Mouse (Mus musculus): Measurements from ENCODE around the gene Ifna14. TPM values are rescaled to one million over a fixed set of nuclear protein-coding genes. Genes with fewer than 3 reads are reported as not detected.
"Not testable (repeated sequence)": the region's sequence is repeated elsewhere in the genome, so short reads cannot be mapped to it uniquely, and the experiment has no call there.

Gene Ifna14
- total RNA-seq (2021), result not detected
- long read RNA-seq, experiment 1, result 0 reads
- long read RNA-seq, experiment 2, result 0 reads

DNA sequence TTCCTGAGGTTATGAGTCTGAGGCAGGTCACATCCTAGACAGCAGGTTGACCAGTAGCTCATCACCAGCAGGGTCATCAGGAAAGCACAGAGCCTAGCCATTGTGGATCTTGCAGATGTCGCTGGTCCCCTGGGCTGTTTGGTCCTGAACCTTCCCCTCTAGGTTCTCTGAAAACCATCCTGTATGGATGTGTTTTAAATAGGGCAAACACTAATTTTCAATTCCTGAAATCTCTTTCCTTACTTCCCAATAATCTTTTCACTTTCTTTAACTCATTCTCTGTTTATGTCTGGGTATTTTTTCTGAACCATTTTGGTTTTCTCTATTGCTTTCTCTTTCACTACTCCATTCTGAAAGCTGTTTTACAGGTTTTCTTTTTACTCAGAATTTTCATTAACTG lies at the start of gene Ifna14:
TSS of gene Ifna14 (minus strand) at position 101 of the 400 bp plus-strand sequence.
- no peak for DNase-seq

DNA sequence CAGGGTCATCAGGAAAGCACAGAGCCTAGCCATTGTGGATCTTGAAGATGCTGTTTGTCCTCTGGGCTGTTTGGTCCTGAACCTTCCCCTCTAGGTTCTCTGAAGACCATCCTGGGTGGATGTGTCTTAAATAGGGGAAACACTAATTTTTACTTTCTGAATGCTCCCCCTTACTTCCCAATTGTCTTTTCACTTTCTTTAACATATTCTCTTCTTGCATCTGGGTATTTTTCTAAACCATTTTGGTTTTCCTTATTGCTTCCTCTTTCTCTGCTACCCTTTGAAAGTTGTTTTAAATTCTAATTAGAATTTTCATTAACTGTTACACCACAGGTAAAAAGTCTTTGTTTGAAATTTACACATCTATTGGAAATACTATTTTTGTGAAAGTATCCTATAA lies 31.7 kb upstream of the Ifna14 start, which contains the start of gene Ifna12:
TSS of gene Ifna12 (minus strand) at position 101 of the 400 bp plus-strand sequence.
- no peak for DNase-seq

DNA sequence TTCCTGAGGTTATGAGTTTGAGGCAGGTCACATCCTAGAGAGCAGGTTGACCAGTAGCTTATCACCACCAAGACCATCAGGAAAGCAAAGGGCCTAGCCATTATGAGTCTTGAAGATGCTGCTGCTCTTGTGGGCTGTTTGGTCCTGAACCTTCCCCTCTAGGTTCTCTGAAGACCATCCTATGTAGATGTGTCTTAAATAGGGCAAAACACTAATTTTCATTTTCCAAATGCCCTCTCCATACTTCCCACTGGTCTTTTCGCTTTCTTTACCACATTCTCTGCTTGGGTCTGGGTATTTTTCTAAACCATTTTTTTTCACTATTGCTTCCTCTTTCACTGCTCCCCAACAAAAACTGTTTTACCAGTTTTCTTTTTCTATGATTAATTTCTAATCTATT lies 20.7 kb upstream of the Ifna14 start, which contains the start of gene Ifna9:
TSS of gene Ifna9 (minus strand) at position 101 of the 400 bp plus-strand sequence.
- no peak for DNase-seq

- DNase-seq, result no peak
Measured at GRCm38 (mm10) chr4:88561791-88562190, 9.8 kb downstream of the Ifna14 start.

DNA sequence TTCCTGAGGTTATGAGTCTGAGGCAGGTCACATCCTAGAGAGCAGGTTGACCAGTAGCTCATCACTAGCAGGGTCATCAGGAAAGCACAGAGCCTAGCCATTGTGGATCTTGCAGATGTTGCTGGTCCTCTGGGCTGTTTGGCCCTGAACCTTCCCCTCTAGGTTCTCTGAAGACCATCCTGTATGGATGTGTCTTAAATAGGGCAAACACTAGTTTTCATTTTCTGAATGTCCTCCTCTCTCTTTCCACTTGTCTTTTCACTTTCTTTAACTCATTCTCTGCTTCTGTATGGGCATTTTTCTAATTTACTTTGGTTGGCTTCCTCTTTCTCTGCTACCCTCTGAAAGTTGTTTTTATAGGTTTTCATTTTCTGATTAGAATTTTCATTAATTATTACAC lies 13.5 kb downstream of the Ifna14 start, which contains the start of gene Ifna15:
TSS of gene Ifna15 (minus strand) at position 101 of the 400 bp plus-strand sequence.
- not testable (repeated sequence) for DNase-seq

GRCm38 (mm10) chr4:88550161-88550945 lies 21.2 kb downstream of the Ifna14 start:
- DNase-seq, result peak; percentile 48

DNA sequence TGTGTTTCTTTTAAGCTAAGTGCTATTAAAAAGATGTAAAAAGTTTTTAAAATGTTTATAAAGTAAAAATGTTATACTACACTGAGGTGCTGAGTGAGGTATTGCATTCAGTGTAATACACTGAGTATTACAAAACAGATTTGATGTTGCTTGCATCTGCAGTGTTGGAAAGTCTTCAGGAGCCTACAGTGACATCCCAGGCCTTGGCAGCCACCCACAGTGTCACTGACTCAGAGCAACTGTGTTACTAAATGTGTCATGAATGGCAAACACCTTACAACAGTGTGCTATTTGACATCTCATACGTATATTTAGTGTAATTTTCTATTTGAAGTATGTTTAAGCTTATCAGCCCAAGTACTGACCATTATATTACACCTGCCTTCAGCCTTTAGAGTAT lies 23.6 kb downstream of the Ifna14 start:
- no peak for DNase-seq

DNA sequence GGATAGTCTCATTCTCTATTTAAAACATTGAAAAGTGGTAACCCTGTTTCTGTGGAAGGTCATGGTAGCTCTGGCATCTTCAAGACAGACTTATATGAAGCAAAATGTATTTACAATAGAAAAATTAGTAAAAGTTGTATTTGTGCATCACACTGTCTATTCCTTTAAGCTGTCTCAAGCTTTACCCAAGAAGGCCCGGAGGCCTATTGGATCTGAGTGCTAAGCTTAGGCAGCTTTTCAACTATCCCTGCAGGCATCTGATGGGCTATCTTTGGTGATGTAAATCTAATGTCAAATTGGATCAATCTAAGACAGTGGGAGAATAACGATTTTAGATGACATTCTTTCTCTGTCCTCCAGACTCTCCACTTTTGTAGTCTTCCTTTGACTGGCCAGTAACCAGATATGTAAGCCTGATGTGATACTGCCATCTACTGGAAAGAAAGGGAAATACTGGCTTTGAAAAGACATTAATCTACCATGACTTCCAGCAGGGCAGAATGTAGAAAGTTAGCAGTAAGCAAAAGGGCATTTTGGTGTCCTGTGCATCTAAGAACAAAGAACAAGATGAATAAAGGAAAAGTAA lies 27.9 kb downstream of the Ifna14 start:
- DNase-seq, result no peak

DNA sequence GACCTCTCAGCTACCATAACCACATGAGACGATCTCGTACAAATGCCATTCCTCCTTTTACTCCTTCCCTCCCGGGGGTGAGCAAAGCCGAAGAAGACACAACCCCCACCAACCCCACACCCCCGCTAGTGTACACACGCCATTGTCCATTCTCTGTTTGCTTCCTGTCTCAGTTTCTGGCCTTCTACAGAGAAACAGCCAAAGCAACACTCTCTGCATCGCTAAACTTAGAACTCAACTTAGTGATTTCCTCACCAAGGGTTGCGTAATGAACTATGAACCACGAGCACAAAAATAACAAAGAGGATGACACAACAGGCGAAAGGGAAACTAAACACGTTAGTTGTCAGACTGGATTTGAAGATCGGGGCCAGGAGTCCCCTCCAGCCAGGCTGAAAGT lies 34.3 kb downstream of the Ifna14 start:
- DNase-seq, result peak; percentile 17

DNA sequence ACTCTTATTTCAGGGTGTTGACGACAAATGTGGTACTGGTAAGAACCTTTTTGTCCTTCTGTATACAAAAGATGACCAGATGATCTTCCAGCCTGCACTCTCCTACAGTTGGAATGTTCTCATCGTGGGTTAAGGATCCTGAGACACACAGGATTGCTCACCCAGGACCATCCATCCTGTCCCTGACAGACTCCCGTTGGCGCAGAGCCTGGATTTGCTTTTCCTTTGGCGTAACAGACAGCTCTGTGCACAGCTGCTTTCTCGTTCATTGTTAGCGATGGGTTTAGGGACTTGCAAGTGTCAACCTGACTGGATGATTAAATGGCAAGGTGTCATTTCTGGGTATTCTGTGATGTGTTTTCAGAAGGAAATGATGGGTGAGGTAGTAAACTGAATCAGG lies 35.0 kb downstream of the Ifna14 start:
- DNase-seq, result peak; percentile 17

GRCm38 (mm10) chr4:88535742-88536141 lies 35.9 kb downstream of the Ifna14 start:
- no peak for DNase-seq

DNA sequence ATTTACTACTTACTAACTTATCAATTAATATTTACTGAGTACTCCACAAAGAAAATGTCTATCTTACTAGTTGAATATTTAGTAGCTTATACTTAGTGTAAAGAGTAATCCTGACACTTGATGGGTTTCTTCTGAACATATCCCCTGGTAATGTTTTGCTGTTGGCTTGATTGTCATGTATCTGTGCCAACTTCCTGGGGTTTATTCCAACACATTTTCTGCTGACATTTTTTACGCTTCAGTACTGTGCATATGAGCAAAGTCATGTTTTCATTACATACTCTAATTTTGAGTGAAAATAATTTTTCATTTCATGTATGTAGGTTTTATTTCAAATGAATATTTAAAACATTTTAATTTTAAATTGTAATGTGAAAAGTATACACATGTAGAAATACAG lies 36.7 kb downstream of the Ifna14 start:
- DNase-seq, result no peak

DNA sequence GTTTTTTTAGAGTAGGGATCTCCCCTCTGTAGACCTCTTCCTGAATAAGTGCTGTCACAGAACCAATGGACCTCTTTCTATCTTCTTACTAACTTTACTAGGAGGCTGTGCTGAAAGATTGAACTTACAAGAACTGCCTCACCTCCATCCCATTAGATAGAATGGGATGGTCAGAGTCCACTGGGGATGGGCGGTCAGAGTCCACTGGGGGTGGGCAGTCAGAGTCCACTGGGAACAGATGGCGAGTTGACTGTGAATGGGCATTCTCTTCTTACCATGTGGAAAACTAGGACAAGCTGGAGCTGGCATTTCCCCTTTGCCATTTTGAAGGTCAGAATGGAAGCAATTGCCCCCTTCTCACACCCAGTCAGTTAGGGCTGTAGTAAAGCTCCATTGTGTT lies 38.1 kb downstream of the Ifna14 start:
- DNase-seq, result no peak

DNA sequence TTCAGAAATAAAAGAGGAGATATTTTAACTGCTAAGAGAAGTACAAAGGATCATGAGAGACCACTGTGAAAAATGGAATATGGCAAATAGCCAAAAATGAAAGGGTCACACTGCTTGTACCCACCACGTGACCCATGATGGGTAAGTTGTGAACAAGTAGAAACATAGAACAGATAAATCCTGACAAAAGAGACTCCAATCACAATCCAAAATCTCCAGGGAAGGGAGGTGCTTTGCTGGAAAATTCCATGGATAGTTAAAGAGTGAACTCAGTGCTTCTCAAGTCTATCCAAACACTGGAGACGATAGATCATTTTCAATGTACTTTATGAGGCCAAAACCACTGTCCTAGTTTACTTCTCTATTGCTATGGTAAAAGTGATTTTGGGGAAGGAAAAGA lies 40.7 kb downstream of the Ifna14 start:
- no peak for DNase-seq

- no peak for DNase-seq
Measured at GRCm38 (mm10) chr4:88530271-88530670, 41.3 kb downstream of the Ifna14 start.

- DNase-seq, result no peak
Measured at GRCm38 (mm10) chr4:88526379-88527049, 45.1 kb downstream of the Ifna14 start.

- no peak for DNase-seq
Measured at GRCm38 (mm10) chr4:88525393-88525792, 46.2 kb downstream of the Ifna14 start.

DNA sequence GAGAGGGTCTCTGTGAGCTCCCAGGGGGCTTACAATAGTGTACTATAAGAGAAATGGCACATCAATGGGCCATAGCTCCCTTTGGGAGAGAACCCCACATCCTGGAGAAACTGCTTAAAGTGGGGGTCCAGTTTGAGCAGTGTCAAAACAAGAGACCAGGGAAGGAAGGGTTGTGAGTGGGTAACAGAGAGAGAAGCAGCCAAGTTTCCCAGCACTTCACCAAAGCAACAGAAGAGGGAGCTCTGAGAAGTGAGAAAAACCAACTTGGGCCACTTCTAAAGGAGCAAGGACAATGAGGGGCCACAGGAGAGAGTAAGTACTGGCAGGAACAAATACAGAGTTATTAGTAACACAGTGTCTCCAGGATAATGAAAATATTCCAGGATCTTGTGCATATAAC lies 48.4 kb downstream of the Ifna14 start:
- no peak for DNase-seq

GRCm38 (mm10) chr4:88522674-88523073 lies 48.9 kb downstream of the Ifna14 start, which contains the start of gene Ifnb1:
Gene Ifnb1 (minus strand): TSS chr4:88522774.
- DNase-seq, result no peak
